Mouse (Mus musculus) neutrophil, adult 59 days (primary cell): Measurements from ENCODE around the gene Zfp740. TPM values are rescaled to one million over a fixed set of nuclear protein-coding genes. Genes with fewer than 3 reads are reported as not detected.

ENCODE experiments used
- total RNA-seq, 2 experiments: library from RNA; stranded (reverse); gene quantifications; 1 replicate in 1 of 2; 2 replicates in 1 of 2; pipeline ENCODE4 v1.2.4; 2023

Zfp740 gene
- 10 to 100 TPM; 78.9 to 84.1 TPM for total RNA-seq

DNA sequence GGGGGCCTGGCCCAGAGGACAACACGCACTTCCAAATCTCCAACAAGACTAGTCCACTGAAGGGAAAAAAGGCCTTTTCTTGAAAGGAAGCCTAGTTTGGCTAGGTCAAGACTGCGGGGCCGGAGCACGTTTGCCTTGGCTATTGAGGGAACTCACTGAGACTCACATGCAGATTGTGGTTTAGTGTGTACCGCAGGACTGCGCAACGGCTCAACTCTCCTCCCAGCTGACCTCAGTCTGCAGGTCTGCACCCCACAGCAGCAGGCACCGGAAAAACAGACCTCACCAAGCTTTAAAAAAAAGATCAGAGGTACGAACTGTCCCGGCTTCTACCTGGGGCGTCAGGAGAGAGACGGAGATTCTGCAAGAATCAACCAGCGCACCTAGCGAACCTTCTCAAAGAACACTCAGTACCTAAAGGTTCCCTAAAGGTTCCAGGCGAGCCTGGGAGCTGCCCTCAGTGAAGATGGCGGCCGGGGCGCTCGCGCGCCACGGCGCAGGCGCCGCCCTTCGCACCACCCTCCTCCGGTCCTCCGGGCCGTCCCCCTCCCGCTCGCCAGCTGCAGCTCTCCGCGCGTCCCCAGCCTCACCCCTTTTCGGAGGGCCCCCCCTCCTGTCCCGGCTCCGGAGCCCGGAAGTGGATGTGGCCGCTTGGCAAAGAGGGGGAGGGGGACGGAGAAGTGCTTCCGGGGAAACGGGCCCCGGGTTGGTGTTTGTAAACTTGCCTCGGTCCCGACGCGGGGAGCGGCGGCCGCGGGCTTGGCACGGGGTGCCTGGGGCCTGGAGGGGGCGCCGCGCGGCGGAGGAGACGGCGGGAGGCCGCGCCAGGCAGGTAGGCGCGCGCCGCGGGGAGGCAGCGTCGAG, at the start of gene Zfp740:
Gene Zfp740 (plus strand): TSS at position 279 of the 864 bp plus-strand sequence.

DNA sequence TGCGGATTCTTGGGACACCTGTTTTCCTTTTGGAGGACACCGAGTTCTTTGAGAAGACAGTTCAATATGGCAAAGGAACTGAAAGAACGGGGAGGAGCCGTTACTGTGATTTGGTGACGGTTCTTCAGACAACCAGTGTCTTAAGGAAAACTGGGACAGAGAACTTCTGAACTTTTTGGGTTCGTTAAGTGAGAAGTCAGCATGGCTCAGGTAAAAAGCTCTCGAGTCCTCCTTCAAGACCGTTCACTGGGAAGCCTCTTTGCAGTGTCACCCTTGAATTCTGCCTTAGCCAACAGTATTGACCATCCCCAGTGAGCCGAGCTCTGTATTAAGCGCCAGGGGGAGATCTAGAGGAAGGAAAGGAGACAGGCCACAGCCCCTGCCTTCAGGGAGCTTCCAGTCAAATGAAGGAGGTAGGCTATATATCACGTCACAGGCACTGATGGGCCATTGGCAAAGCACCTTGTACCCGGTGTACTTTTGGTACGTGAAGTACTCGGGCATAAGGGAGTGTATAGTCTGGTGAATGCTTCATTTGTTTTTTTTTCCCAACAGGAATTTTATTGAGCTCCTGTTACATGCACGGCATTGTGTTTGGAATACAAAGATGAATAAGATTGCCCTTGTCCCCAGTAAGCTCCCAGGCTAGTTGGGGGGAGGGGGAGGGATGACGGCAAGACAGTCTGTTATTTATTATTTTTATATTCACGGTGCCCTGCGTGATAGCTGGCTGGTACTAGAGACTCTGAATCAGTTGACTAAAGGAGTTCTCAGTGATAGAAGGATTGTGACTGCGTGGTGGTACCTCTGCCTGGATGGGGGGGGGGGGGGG, 1.8 kb downstream of the Zfp740 start, which contains the start of gene Csad:
Gene Csad (minus strand): TSS at position 51 of the 832 bp plus-strand sequence.

GRCm38 (mm10) chr15:102231748-102232147, 28.7 kb downstream of the Zfp740 start, which contains the start of gene Itgb7:
Itgb7 (minus strand) TSS chr15:102231944.

GRCm38 (mm10) chr15:102257202-102258075, 54.4 kb downstream of the Zfp740 start, which contains the start of gene Rarg:
Rarg (minus strand) TSS chr15:102257517.

Other genes starting within 250 kb of the Zfp740 start
- gene Krt78, start 249.0 kb upstream of the Zfp740 start, total RNA-seq = not detected
- not detected for gene Krt8, start 198.8 kb upstream of the Zfp740 start, total RNA-seq
- gene Krt18, start 175.1 kb upstream of the Zfp740 start, total RNA-seq = under 1 TPM; 0.26 to 0.73 TPM
- 100 to 1,000 TPM; 127 to 136 TPM for gene Eif4b, start 129.5 kb upstream of the Zfp740 start, total RNA-seq
- 1 to 10 TPM; 1.4 TPM for gene Tns2, start 102.8 kb upstream of the Zfp740 start, total RNA-seq
- gene Spryd3, start 67.0 kb upstream of the Zfp740 start, total RNA-seq = 10 to 100 TPM; 21.7 to 27.2 TPM
- not detected for gene Igfbp6, start 58.9 kb upstream of the Zfp740 start, total RNA-seq
- gene Soat2, start 52.7 kb upstream of the Zfp740 start, total RNA-seq = under 1 TPM; 0.62 to 0.87 TPM
- 10 to 100 TPM; 21.4 to 23.3 TPM for gene Csad, start 1.5 kb downstream of the Zfp740 start, total RNA-seq
- 100 to 1,000 TPM; 191 to 291 TPM for gene Itgb7, start 28.7 kb downstream of the Zfp740 start, total RNA-seq
- 10 to 100 TPM; 37.8 to 49.0 TPM for gene Rarg, start 54.3 kb downstream of the Zfp740 start, total RNA-seq
- not detected for gene Gm9918, start 67.3 kb downstream of the Zfp740 start, total RNA-seq
- 10 to 100 TPM; 34.7 to 40.2 TPM for gene Mfsd5, start 76.2 kb downstream of the Zfp740 start, total RNA-seq
- gene Espl1, start 93.0 kb downstream of the Zfp740 start, total RNA-seq = 10 to 100 TPM; 37.9 to 49.1 TPM
- gene Pfdn5, start 122.9 kb downstream of the Zfp740 start, total RNA-seq = 100 to 1,000 TPM; 270 to 271 TPM
- 10 to 100 TPM; 30.6 to 32.7 TPM for gene Myg1, start 128.5 kb downstream of the Zfp740 start, total RNA-seq
- 10 to 100 TPM; 33.2 to 36.4 TPM for gene Aaas, start 147.5 kb downstream of the Zfp740 start, total RNA-seq
- gene Sp7, start 163.9 kb downstream of the Zfp740 start, total RNA-seq = not detected
- 100 to 1,000 TPM; 127 to 150 TPM for gene Sp1, start 202.9 kb downstream of the Zfp740 start, total RNA-seq
- 1 to 10 TPM in 1 of 2 experiments, under 1 TPM in 1; 0.24 to 1.1 TPM for gene Amhr2, start 242.1 kb downstream of the Zfp740 start, total RNA-seq